Mouse (Mus musculus) forebrain, embryonic 13.5 days (tissue): ENCODE results near the gene Akain1. TPM values are rescaled to one million over a fixed set of nuclear protein-coding genes. Genes with fewer than 3 reads are reported as not detected.

Source experiments
- ATAC-seq: fragments of 200-750 bp; cut with Nextera tagmentation; 2 replicates; pipeline ENCODE4 v1.8.0; 2017
- H3K27ac ChIP-seq: fragments of 300-500 bp; sonication (generic); 2 replicates; pipeline ENCODE4 v1.5.1; 2015; ENCODE audit warnings: inconsistent platforms, mild to moderate bottlenecking, moderate library complexity
- H3K27me3 ChIP-seq: fragments of 300-500 bp; sonication (generic); 2 replicates; pipeline ENCODE4 v1.6.1; 2015; ENCODE audit warnings: mild to moderate bottlenecking, inconsistent platforms
- H3K36me3 ChIP-seq: fragments of 300-500 bp; sonication (generic); 2 replicates; pipeline ENCODE4 v1.6.1; 2015; ENCODE audit warnings: mild to moderate bottlenecking, inconsistent platforms; ENCODE audit not compliant: poor library complexity, severe bottlenecking
- H3K4me1 ChIP-seq: fragments of 300-500 bp; sonication (generic); 2 replicates; pipeline ENCODE4 v1.6.1; 2015; ENCODE audit warnings: inconsistent platforms
- H3K4me2 ChIP-seq: fragments of 300-500 bp; sonication (generic); 2 replicates; pipeline ENCODE4 v1.6.1; 2015; ENCODE audit warnings: inconsistent platforms, mild to moderate bottlenecking, moderate library complexity
- H3K4me3 ChIP-seq: fragments of 300-500 bp; sonication (generic); 2 replicates; pipeline ENCODE4 v1.5.1; 2015; ENCODE audit warnings: mild to moderate bottlenecking, inconsistent platforms
- H3K9ac ChIP-seq: fragments of 300-500 bp; sonication (generic); 2 replicates; pipeline ENCODE4 v1.6.1; 2015; ENCODE audit warnings: mild to moderate bottlenecking, inconsistent platforms
- H3K9me3 ChIP-seq: fragments of 300-500 bp; sonication (generic); replicated peaks from 2 replicates; pipeline ENCODE4 v1.6.1; 2016; ENCODE audit warnings: inconsistent platforms
- WGBS: fragments of 180-500 bp; shearing (Covaris S2); methylation state at CpG from one replicate; pipeline ENCODE4 v1.1.7; 2015; 5-methylcytosine and 5-hydroxymethylcytosine counted together
- polyA plus RNA-seq: library from polyadenylated mRNA; unstranded; fragments of >200 nt; fragmentation: Nextera tagmentation; extraction: Ambion mirVana; gene quantifications from 2 replicates; pipeline ENCODE4 v1.2.1, GENCODE M21; 2015

The Akain1 gene
- polyA plus RNA-seq, 1 experiment from 2014 or later: 0.15 TPM

- H3K4me1 ChIP-seq: peaks cover 15% of the 10 kb centered on the region; the same call in 1 of the 2 replicates
- peak overlapping the region; percentile 55 for H3K4me3 ChIP-seq
- no peaks in the 10 kb centered on the region for H3K9me3 ChIP-seq
- WGBS: 0% methylated on average over 38 of the region's 52 CpGs
- peak overlapping the region; percentile 54 for H3K9ac ChIP-seq
- H3K27me3 ChIP-seq: peaks cover 69% of the 10 kb centered on the region
- no peaks in the 10 kb centered on the region for H3K36me3 ChIP-seq
- ATAC-seq: peak; percentile 60
- no peak overlapping the region for H3K27ac ChIP-seq
- H3K4me2 ChIP-seq: peak overlapping the region; percentile 86
Measured at GRCm38 (mm10) chr17:69439571-69440480, 700 bp downstream of the Akain1 start.

- H3K27me3 ChIP-seq: peaks cover 69% of the 10 kb centered on the region
Measured at GRCm38 (mm10) chr17:69441041-69441440, 1.9 kb downstream of the Akain1 start.

DNA sequence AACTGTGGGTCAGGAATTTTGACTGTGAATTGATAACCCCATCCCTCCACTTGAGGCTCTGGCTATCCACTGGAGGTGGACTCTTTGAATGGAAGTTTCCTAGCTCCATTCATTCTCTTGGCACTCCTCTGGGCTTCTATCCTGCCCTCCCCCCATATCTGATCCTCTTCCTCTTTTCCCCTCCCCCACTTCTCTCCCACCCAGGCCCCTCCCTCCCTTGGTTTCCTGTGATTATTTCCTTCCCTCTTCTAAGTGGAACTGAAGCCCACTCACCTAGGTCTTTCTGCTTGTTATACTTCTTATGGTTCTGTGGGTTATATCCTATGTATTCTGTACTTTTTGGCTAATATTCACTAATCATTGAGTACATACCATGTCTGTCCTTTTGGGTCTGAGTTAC is 9.6 kb downstream of the Akain1 start:
- ATAC-seq: no peak
- no peak overlapping the region for H3K9ac ChIP-seq
- H3K4me1 ChIP-seq: no peaks in the 10 kb centered on the region
- H3K4me3 ChIP-seq: no peak overlapping the region
- H3K36me3 ChIP-seq: no peaks in the 10 kb centered on the region
- H3K9me3 ChIP-seq: no peaks in the 10 kb centered on the region
- 0 out of 2 replicates have a peak, but pooled peaks cover 3% of the 10 kb centered on the region for H3K27me3 ChIP-seq
- H3K27ac ChIP-seq: no peak overlapping the region
- H3K4me2 ChIP-seq: no peak overlapping the region

More at GRCm38 (mm10) chr17:69441041-69441440, 1.9 kb downstream of the Akain1 start:
- no peak overlapping the region for H3K4me2 ChIP-seq
- no peak overlapping the region for H3K4me3 ChIP-seq
- no peak overlapping the region for H3K27ac ChIP-seq
- no peak overlapping the region for H3K9ac ChIP-seq
- ATAC-seq: no peak
- H3K4me1 ChIP-seq: peaks cover 15% of the 10 kb centered on the region; the same call in 1 of the 2 replicates
- no peaks in the 10 kb centered on the region for H3K9me3 ChIP-seq
- WGBS: 11% methylated on average over 9 of the region's 9 CpGs
- no peaks in the 10 kb centered on the region for H3K36me3 ChIP-seq

GRCm38 (mm10) chr17:69461680-69462079 is 22.6 kb downstream of the Akain1 start:
- Histone ChIP-seq H3K9me3 (no peaks in the 10 kb centered on the region), H3K27ac (no peak overlapping the region), H3K4me3 (no peak overlapping the region), H3K4me2 (no peak overlapping the region), H3K9ac (no peak overlapping the region), H3K27me3 (no peaks in the 10 kb centered on the region), H3K36me3 (no peaks in the 10 kb centered on the region), H3K4me1 (no peaks in the 10 kb centered on the region)
- WGBS: 95% methylated on average over 7 of the region's 7 CpGs
- no peak for ATAC-seq

DNA sequence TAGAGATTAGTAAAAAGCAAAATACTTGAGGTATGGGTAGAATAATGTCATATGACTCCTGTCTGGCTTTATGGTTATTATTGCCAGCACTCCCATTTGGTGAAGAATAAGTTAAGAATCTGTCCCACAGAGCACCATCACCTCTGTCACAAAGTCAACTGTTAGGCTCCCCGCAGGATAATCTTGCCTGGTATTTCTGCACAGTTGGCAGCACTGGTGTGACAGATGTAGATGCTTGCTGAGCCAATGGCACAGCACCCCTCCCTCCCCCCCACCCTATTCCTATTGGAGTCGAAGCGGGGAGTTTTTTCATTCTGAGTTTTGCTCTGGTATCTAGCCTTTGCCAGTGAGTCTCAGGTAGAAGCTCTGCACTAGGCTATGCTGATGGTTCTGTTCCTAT is 23.9 kb downstream of the Akain1 start:
- Histone ChIP-seq H3K9me3 (no peaks in the 10 kb centered on the region), H3K27ac (no peak overlapping the region), H3K27me3 (no peaks in the 10 kb centered on the region), H3K4me2 (no peak overlapping the region), H3K4me1 (no peaks in the 10 kb centered on the region), H3K9ac (no peak overlapping the region), H3K4me3 (no peak overlapping the region), H3K36me3 (no peaks in the 10 kb centered on the region)
- ATAC-seq: peak; percentile 55; the same call in 1 of the 2 replicates
- 59% methylated on average over 3 of the region's 3 CpGs for WGBS

- no peak overlapping the region for H3K4me3 ChIP-seq
- no peak overlapping the region for H3K4me2 ChIP-seq
- no peaks in the 10 kb centered on the region for H3K36me3 ChIP-seq
- no peak overlapping the region for H3K27ac ChIP-seq
- H3K9ac ChIP-seq: no peak overlapping the region
- H3K9me3 ChIP-seq: no peaks in the 10 kb centered on the region
- 44% methylated on average over 10 of the region's 10 CpGs for WGBS
- 0 out of 2 replicates have a peak, but pooled peaks cover 3% of the 10 kb centered on the region for H3K4me1 ChIP-seq
- ATAC-seq: no peak
- 0 out of 2 replicates have a peak, but pooled peaks cover 6% of the 10 kb centered on the region for H3K27me3 ChIP-seq
Measured at GRCm38 (mm10) chr17:69471171-69471570, 32.0 kb downstream of the Akain1 start.

DNA sequence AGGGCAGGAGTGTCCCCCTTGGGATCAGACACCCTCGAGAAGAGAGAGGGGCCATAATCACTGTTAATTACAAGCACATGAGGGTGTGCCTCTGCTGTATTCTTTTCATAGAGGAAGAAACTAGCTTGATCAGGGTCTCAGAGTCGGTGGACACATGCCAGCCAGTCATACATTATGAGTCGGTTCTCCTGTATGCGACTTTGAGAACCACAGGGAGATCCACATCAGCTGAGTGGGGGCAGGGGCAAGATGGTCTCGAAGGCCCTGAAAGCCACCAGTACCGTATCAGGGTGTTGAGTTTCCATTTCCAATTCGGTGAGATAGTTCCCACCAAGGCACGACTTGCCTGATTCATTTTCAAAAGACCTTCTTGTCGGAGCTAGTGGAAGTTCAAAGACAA is 33.3 kb downstream of the Akain1 start:
- H3K36me3 ChIP-seq: no peaks in the 10 kb centered on the region
- ATAC-seq: no peak
- no peaks in the 10 kb centered on the region for H3K9me3 ChIP-seq
- H3K27ac ChIP-seq: no peak overlapping the region
- H3K4me1 ChIP-seq: 0 out of 2 replicates have a peak, but pooled peaks cover 3% of the 10 kb centered on the region
- no peak overlapping the region for H3K9ac ChIP-seq
- WGBS: 78% methylated on average over 9 of the region's 9 CpGs
- no peak overlapping the region for H3K4me3 ChIP-seq
- no peak overlapping the region for H3K4me2 ChIP-seq
- 0 out of 2 replicates have a peak, but pooled peaks cover 6% of the 10 kb centered on the region for H3K27me3 ChIP-seq

DNA sequence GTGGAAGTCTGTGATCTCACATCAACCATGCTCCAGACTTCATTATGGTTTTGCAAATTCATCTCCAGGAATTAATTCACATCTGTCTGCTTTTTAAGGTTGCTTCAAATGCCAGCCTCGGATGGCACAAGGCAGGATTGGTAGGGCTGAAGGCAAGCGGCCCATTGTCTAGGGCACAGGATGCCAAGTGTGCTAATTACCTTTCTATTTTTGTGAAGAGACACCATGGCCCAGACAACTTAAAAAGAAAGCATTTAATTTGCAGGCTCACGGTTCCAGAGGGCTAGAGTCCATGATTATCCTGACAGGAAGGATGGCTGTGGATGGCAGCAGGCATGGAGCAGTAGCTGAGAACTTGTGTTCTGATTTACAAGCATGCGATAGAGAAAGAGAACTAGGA is 35.0 kb downstream of the Akain1 start:
- H3K27ac ChIP-seq: no peak overlapping the region
- ATAC-seq: no peak; the same call in 1 of the 2 replicates
- H3K4me3 ChIP-seq: no peak overlapping the region
- 0 out of 2 replicates have a peak, but pooled peaks cover 3% of the 10 kb centered on the region for H3K4me1 ChIP-seq
- 0 out of 2 replicates have a peak, but pooled peaks cover 6% of the 10 kb centered on the region for H3K27me3 ChIP-seq
- no peaks in the 10 kb centered on the region for H3K9me3 ChIP-seq
- WGBS: 54% methylated on average over 4 of the region's 4 CpGs
- H3K4me2 ChIP-seq: no peak overlapping the region
- H3K9ac ChIP-seq: no peak overlapping the region
- no peaks in the 10 kb centered on the region for H3K36me3 ChIP-seq

DNA sequence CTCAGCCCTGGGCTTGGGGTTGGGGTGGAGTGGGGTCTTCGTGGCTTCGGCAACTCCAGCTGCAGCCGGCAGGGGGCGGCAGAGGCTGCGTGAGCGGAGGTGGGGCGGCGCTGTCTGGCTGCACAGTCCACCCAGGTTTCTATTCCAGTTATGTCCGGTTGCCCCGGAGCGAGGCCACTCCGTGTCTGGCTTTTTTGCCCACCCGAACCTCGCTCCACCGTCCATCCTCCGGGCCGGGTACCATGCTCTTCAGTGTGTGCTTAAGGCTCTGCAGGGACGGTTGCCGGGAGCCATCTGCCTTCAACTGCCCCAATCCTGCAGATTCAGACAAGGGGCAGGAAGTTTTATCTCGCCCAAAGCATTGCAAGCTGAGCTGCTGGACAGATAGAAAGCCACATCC is 36.3 kb downstream of the Akain1 start:
- no peaks in the 10 kb centered on the region for H3K9me3 ChIP-seq
- peak overlapping the region; percentile 64 for H3K9ac ChIP-seq
- peak overlapping the region; percentile 43 for H3K4me3 ChIP-seq
- 0 out of 2 replicates have a peak, but pooled peaks cover 3% of the 10 kb centered on the region for H3K4me1 ChIP-seq
- 0 out of 2 replicates have a peak, but pooled peaks cover 6% of the 10 kb centered on the region for H3K27me3 ChIP-seq
- 1% methylated on average over 20 of the region's 20 CpGs for WGBS
- peak; percentile 88 for ATAC-seq
- peak overlapping the region; percentile 71 for H3K4me2 ChIP-seq
- H3K27ac ChIP-seq: no peak overlapping the region
- H3K36me3 ChIP-seq: no peaks in the 10 kb centered on the region

DNA sequence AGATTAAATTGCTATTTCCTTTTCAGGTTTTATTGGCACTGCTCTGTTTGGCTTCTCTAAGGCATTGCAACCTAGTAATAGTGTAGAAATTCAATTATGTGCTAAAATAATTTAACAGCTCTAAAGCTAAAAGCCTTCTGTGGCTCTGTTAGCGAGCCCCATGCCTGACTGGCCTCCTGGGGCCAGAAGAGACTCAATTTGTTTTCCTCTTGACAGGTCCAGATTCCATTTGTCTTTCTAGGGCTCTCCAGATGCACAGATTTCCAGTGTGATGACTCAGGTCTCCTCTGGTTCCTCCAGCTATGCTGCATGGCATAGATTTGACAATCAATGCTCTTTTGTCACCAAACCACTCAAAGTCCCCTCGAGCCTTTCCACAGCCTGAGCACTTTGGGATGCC is 38.4 kb downstream of the Akain1 start:
- Histone ChIP-seq H3K9ac (no peak overlapping the region), H3K9me3 (no peaks in the 10 kb centered on the region), H3K36me3 (no peaks in the 10 kb centered on the region), H3K4me2 (no peak overlapping the region), H3K4me1 (0 out of 2 replicates have a peak, but pooled peaks cover 3% of the 10 kb centered on the region), H3K27ac (no peak overlapping the region), H3K27me3 (0 out of 2 replicates have a peak, but pooled peaks cover 4% of the 10 kb centered on the region), H3K4me3 (no peak overlapping the region)
- WGBS: 45% methylated on average over 2 of the region's 2 CpGs
- ATAC-seq: no peak

DNA sequence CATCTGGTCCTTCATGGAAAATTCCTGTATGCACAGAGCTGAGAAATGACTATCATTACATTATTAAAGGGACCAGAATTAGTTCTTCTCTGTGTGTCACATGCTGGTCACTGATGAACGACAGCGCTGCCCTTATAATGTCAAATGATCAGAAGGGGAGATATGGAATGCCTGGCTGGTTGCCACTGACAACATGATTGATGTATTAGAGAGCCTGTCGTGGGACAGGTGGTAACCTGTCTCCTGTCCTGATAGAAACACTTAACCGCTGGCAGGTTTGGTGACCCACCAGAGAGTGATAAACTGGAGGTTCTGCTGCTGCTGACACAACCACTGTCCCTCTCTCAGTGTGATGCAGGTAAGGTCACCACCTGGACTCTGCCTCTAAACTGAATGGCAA is 40.1 kb downstream of the Akain1 start:
- Histone ChIP-seq H3K27ac (no peak overlapping the region), H3K9me3 (no peaks in the 10 kb centered on the region; the same call in 1 of the 2 replicates), H3K27me3 (no peaks in the 10 kb centered on the region), H3K4me2 (no peak overlapping the region), H3K4me3 (no peak overlapping the region), H3K36me3 (no peaks in the 10 kb centered on the region), H3K4me1 (0 out of 2 replicates have a peak, but pooled peaks cover 3% of the 10 kb centered on the region), H3K9ac (no peak overlapping the region)
- 86% methylated on average over 4 of the region's 4 CpGs for WGBS
- no peak for ATAC-seq

GRCm38 (mm10) chr17:69487116-69487515 is 48.0 kb downstream of the Akain1 start:
- no peak overlapping the region for H3K9ac ChIP-seq
- H3K36me3 ChIP-seq: no peaks in the 10 kb centered on the region
- no peaks in the 10 kb centered on the region for H3K4me1 ChIP-seq
- no peak overlapping the region for H3K4me2 ChIP-seq
- no peak overlapping the region for H3K4me3 ChIP-seq
- H3K27ac ChIP-seq: no peak overlapping the region
- H3K27me3 ChIP-seq: no peaks in the 10 kb centered on the region
- no peaks in the 10 kb centered on the region; the same call in 1 of the 2 replicates for H3K9me3 ChIP-seq
- no peak for ATAC-seq
- 90% methylated on average over 12 of the region's 12 CpGs for WGBS
